Mouse (Mus musculus): ENCODE results near the gene Zscan21.

DNA sequence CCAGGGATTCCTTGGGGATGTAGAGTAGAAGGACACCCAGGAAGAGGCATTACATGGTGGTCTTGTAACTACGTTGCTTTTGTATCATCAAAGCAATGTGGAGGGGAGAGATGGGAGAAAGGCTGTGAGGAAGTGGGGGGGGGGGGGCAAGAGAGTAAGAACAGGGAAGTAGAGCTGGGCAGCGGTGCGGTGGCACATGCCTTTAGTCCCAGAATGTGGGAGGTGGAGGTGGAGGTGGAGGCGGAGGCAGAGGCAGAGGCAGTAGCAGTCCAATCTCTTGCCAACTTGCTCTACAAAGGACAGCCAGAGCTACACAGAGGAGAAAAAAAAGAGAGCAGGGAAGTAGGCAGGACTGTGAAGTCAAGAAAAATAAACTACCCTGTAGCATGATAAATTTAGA, 21.9 kb downstream of the Zscan21 start:
- no peak for TF ChIP-seq CTCF (IDR thresholded peaks at IDR 0.05)
- no peak for TF ChIP-seq EP300 (IDR thresholded peaks at IDR 0.05; ENCODE audit: insufficient read depth, low read depth, low read length)
- no peak for TF ChIP-seq POLR2A (IDR thresholded peaks at IDR 0.05; ENCODE audit: insufficient read depth, low read depth, low read length)

All from heart, adult 2 months (tissue).